Mouse (Mus musculus) neural tube, embryonic 10.5 days (tissue): ENCODE measurements around the gene Vmn1r10.

Experiments used
- DNase-seq: peaks from one replicate; pipeline ENCODE4 v3.0.0-alpha.2; 2017; ENCODE audit warnings: low spot score; ENCODE audit errors: extremely low spot score

The Vmn1r10 gene

DNA sequence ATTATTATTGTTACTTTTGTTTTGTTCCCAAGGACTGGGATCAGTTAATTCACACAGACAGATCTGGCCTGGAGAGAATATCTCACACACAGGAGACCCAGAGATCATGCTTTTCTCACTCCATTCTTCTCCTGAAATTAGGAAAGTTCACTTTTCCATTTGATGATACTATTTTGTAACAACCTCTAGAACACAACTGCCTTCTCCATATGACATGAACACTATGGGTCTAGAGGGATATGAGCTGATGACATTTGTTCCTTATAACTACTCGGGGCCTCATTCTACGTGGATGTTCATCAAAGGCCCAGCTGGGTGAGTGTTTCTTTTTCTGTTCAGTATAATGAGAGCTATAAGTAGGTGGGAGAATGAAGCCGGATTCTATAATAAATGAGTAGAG, at the start of gene Vmn1r10:
Gene Vmn1r10 (plus strand): TSS at position 301 of the 400 bp plus-strand sequence.
- no peak for DNase-seq

- DNase-seq, result no peak
These were observed 45.5 kb upstream of the Vmn1r10 start for GRCm38 (mm10) chr6:57063730-57064129.

- DNase-seq, result no peak
These were observed 42.8 kb upstream of the Vmn1r10 start, which contains the start of gene Vmn1r9 for GRCm38 (mm10) chr6:57066487-57066886. Gene Vmn1r9 (plus strand): TSS chr6:57066787.

- no peak for DNase-seq
These were observed 2.9 kb upstream of the Vmn1r10 start for GRCm38 (mm10) chr6:57106358-57106757.

DNA sequence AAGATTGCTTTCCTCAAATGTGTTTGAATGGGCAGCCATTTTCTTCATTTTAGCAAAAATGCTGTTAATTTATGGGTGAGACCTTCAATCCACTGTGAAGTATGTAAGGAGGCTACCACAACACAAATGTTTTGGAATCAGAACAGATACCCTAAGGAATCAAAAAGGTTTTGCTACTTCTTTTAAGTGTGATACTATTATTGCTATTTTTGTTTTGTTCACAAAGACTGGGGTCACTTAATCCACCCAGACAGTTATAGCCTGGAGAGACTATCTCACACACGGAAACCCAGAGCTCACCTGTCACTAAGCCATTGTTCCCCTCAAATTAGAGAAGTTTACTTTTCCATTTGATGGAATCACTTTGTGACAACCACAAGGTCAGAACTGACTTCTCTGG, 23.9 kb downstream of the Vmn1r10 start, which contains the start of gene Vmn1r11:
Gene Vmn1r11 (plus strand): TSS at position 301 of the 400 bp plus-strand sequence.
- DNase-seq, result no peak

DNA sequence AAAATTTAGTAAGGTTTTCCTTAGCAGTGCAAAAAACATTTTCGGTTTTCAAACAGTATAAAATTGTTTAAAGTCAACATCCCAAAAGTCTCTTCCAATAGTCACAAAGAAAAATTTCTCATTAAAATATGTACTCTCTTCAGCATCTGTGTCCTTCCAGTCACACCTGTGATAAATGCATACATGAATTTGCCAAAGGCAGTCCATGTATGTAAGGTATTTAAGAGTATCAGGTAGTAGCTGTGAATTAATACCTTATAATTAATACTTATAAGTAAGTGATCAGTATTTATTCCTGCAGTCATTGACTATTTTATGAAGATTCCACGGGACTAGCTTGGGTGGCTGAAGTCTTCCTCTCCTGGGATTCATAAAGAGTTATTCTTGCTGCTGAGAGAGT, 47.4 kb downstream of the Vmn1r10 start, which contains the start of gene Vmn1r12:
Gene Vmn1r12 (plus strand): TSS at position 301 of the 400 bp plus-strand sequence.
- DNase-seq, result no peak
